Mouse (Mus musculus) liver, adult 2 months (tissue): ENCODE data around the gene Gjd3.

Experiments used
- CTCF ChIP-seq: fragments of 200-500 bp; IDR thresholded peaks from 2 replicates; pipeline ENCODE4 v1.5.1; 2011; ENCODE audit warnings: low read depth, low read length, control low read depth
- POLR2A ChIP-seq: fragments of 200-500 bp; IDR thresholded peaks from 2 replicates; pipeline ENCODE4 v1.6.1; 2011; ENCODE audit warnings: low read length, control low read depth; ENCODE audit not compliant: insufficient read depth; ENCODE audit errors: extremely low read depth

- peak; percentile 37; the same call in 1 of the 2 replicates for TF ChIP-seq CTCF
- TF ChIP-seq POLR2A: no peak
Measured at GRCm38 (mm10) chr11:98973584-98973983, 9.2 kb downstream of the Gjd3 start.
